Mouse (Mus musculus) liver, adult 2 months (tissue): ENCODE data around the gene Prrx2.

ENCODE experiments used
- CTCF ChIP-seq: fragments of 200-500 bp; IDR thresholded peaks from 2 replicates; pipeline ENCODE4 v1.5.1; 2011; ENCODE audit warnings: low read depth, low read length, control low read depth
- POLR2A ChIP-seq: fragments of 200-500 bp; IDR thresholded peaks from 2 replicates; pipeline ENCODE4 v1.6.1; 2011; ENCODE audit warnings: low read length, control low read depth; ENCODE audit not compliant: insufficient read depth; ENCODE audit errors: extremely low read depth

GRCm38 (mm10) chr2:30821073-30821472, 13.7 kb upstream of the Prrx2 start:
- TF ChIP-seq CTCF (peak; percentile 41; the same call in 1 of the 2 replicates), POLR2A (no peak)
